Mouse (Mus musculus) myocyte (in vitro differentiated cells): ENCODE data around the gene Neurl1b.

ENCODE experiments used
- MYOG ChIP-seq, 3 experiments: IDR thresholded peaks; one replicate each; pipeline ENCODE4 v1.6.1; 2011; ENCODE audit warnings: control low read depth in 2 of 3, low read depth in 2 of 3, mild to moderate bottlenecking in 2 of 3; ENCODE audit not compliant: insufficient read length in 2 of 3, control insufficient read depth in 1 of 3, insufficient read depth in 1 of 3
- POLR2A ChIP-seq: IDR thresholded peaks from one replicate; pipeline ENCODE4 v1.6.1; 2011; ENCODE audit warnings: low read depth, mild to moderate bottlenecking, control low read depth, moderate library complexity; ENCODE audit not compliant: insufficient read length
- TCF12 ChIP-seq: IDR thresholded peaks from one replicate; pipeline ENCODE4 v1.6.1; 2011; ENCODE audit warnings: mild to moderate bottlenecking, control low read depth; ENCODE audit not compliant: poor library complexity, insufficient read depth, severe bottlenecking

DNA sequence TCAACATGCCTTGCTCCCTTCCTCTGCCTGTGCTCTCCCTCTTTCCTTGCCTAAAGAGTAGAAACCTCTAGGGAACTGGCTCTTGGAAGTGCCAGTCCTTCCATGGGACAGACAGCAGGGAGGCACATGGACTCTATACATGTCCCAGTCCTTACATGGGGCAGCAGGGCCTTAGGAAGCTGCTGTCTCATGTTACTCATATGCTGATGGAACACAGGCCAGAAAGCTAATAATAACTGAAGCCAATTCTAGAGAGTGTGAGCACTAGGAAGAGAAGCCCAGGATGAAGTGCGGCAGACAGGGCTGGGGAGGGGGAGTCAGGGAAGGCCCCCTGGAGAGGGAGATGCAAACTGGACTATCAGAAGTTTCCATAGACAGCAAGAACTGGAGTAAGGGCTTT lies 38.2 kb upstream of the Neurl1b start:
- no peak for TF ChIP-seq POLR2A
- TF ChIP-seq MYOG (IDR thresholded peaks at IDR 0.05; ENCODE audit: control insufficient read depth in 1 of 3, insufficient read depth in 1 of 3, insufficient read length in 2 of 3, low read depth in 2 of 3) = no peak
- TF ChIP-seq TCF12 = no peak
